Mouse (Mus musculus) olfactory bulb, adult 2 months (tissue): ENCODE measurements around the gene Sec24d. TPM values are rescaled to one million over a fixed set of nuclear protein-coding genes. Genes with fewer than 3 reads are reported as not detected.

Experiments used
- H3K27ac ChIP-seq: fragments of 200-500 bp; 2 replicates; pipeline ENCODE4 v1.5.1; 2012; ENCODE audit warnings: low read depth, low read length; ENCODE audit not compliant: insufficient read depth
- H3K4me1 ChIP-seq: fragments of 200-500 bp; 2 replicates; pipeline ENCODE4 v1.6.1; 2012; ENCODE audit warnings: low read length; ENCODE audit not compliant: control insufficient read depth, insufficient read depth
- H3K4me3 ChIP-seq: fragments of 200-500 bp; 2 replicates; pipeline ENCODE4 v1.5.1; 2012; ENCODE audit warnings: mild to moderate bottlenecking, low read depth, low read length, moderate library complexity; ENCODE audit not compliant: insufficient read depth
- CTCF ChIP-seq: fragments of 200-500 bp; IDR thresholded peaks from 2 replicates; pipeline ENCODE4 v1.5.1; 2012; ENCODE audit warnings: low read depth, mild to moderate bottlenecking, low read length, moderate library complexity; ENCODE audit not compliant: insufficient read depth
- POLR2A ChIP-seq: fragments of 200-500 bp; IDR thresholded peaks from 2 replicates; pipeline ENCODE4 v1.6.1; 2012; ENCODE audit warnings: mild to moderate bottlenecking, low read depth, low read length, moderate library complexity; ENCODE audit not compliant: insufficient read depth
- WGBS: fragments of 180-500 bp; shearing (Covaris S2); methylation state at CpG from one replicate; pipeline ENCODE4 v1.1.7; 2018; 5-methylcytosine and 5-hydroxymethylcytosine counted together
- polyA plus RNA-seq: library from polyadenylated mRNA; stranded (reverse); fragments of >200 nt; gene quantifications from 2 replicates; pipeline ENCODE4 v1.2.4, GENCODE M21; 2012; ENCODE audit warnings: low replicate concordance; ENCODE audit not compliant: missing spikeins, insufficient read depth, insufficient read length

Sec24d gene
- polyA plus RNA-seq, 1 experiment = not detected

- WGBS = 51% methylated on average over 9 of the region's 9 CpGs
- H3K27ac ChIP-seq = no peak overlapping the region
- no peaks in the 10 kb centered on the region for H3K4me1 ChIP-seq
- no peak overlapping the region for H3K4me3 ChIP-seq
- no peak for TF ChIP-seq POLR2A
- no peak for TF ChIP-seq CTCF
Observed at GRCm38 (mm10) chr3:123288856-123289570, 21.8 kb downstream of the Sec24d start.

GRCm38 (mm10) chr3:123291670-123292069 is 24.4 kb downstream of the Sec24d start:
- no peaks in the 10 kb centered on the region for H3K4me1 ChIP-seq
- no peak overlapping the region for H3K27ac ChIP-seq
- TF ChIP-seq POLR2A = no peak
- TF ChIP-seq CTCF = no peak
- no peak overlapping the region for H3K4me3 ChIP-seq

GRCm38 (mm10) chr3:123296654-123297053 is 29.4 kb downstream of the Sec24d start:
- no peak for TF ChIP-seq CTCF
- no peak for TF ChIP-seq POLR2A
- no peak overlapping the region for H3K4me3 ChIP-seq
- H3K4me1 ChIP-seq = peaks cover 4% of the 10 kb centered on the region; the same call in 1 of the 2 replicates
- 73% methylated on average over 11 of the region's 11 CpGs for WGBS
- H3K27ac ChIP-seq = no peak overlapping the region

GRCm38 (mm10) chr3:123298283-123298682 is 31.0 kb downstream of the Sec24d start:
- no peak overlapping the region for H3K27ac ChIP-seq
- no peak overlapping the region for H3K4me3 ChIP-seq
- 40% methylated on average over 9 of the region's 9 CpGs for WGBS
- H3K4me1 ChIP-seq = peaks cover 4% of the 10 kb centered on the region; the same call in 1 of the 2 replicates
- TF ChIP-seq POLR2A (no peak), CTCF (no peak)

GRCm38 (mm10) chr3:123301521-123301920 is 34.3 kb downstream of the Sec24d start:
- H3K4me1 ChIP-seq = peaks cover 4% of the 10 kb centered on the region; the same call in 1 of the 2 replicates
- H3K4me3 ChIP-seq = no peak overlapping the region
- no peak overlapping the region for H3K27ac ChIP-seq
- WGBS = 99% methylated on average over 2 of the region's 2 CpGs
- TF ChIP-seq POLR2A (no peak), CTCF (no peak)

- Histone ChIP-seq H3K4me3 (no peak overlapping the region), H3K4me1 (no peaks in the 10 kb centered on the region), H3K27ac (no peak overlapping the region)
- 94% methylated on average over 15 of the region's 15 CpGs for WGBS
- TF ChIP-seq POLR2A = no peak
- TF ChIP-seq CTCF = no peak
Observed at GRCm38 (mm10) chr3:123305611-123306010, 38.4 kb downstream of the Sec24d start.

- WGBS = 97% methylated on average over 6 of the region's 6 CpGs
- TF ChIP-seq CTCF (no peak), POLR2A (no peak)
- Histone ChIP-seq H3K27ac (no peak overlapping the region), H3K4me3 (no peak overlapping the region), H3K4me1 (no peaks in the 10 kb centered on the region)
Observed at GRCm38 (mm10) chr3:123307446-123307845, 40.2 kb downstream of the Sec24d start.

- H3K4me3 ChIP-seq = no peak overlapping the region
- TF ChIP-seq POLR2A (no peak), CTCF (no peak)
- H3K4me1 ChIP-seq = no peaks in the 10 kb centered on the region
- H3K27ac ChIP-seq = no peak overlapping the region
- 65% methylated on average over 6 of the region's 6 CpGs for WGBS
Observed at GRCm38 (mm10) chr3:123309141-123309540, 41.9 kb downstream of the Sec24d start.

GRCm38 (mm10) chr3:123312477-123313062 is 45.3 kb downstream of the Sec24d start:
- 79% methylated on average over 9 of the region's 9 CpGs for WGBS
- TF ChIP-seq POLR2A (no peak), CTCF (no peak)
- no peak overlapping the region for H3K27ac ChIP-seq
- H3K4me3 ChIP-seq = no peak overlapping the region
- no peaks in the 10 kb centered on the region for H3K4me1 ChIP-seq

GRCm38 (mm10) chr3:123313477-123313876 is 46.2 kb downstream of the Sec24d start:
- H3K4me1 ChIP-seq = no peaks in the 10 kb centered on the region
- H3K27ac ChIP-seq = no peak overlapping the region
- TF ChIP-seq POLR2A (no peak), CTCF (no peak)
- no peak overlapping the region for H3K4me3 ChIP-seq
- WGBS = 86% methylated on average over 5 of the region's 5 CpGs
